Mouse (Mus musculus) liver, embryonic 14.5 days (tissue): ENCODE results near the gene Cux1.

Source experiments
- CTCF ChIP-seq: IDR thresholded peaks from 2 replicates; pipeline ENCODE4 v1.5.1; 2016; ENCODE audit warnings: antibody characterized with exemption, low read depth, control low read depth
- EP300 ChIP-seq: IDR thresholded peaks from 2 replicates; pipeline ENCODE4 v1.6.1; 2016; ENCODE audit warnings: antibody characterized with exemption, low read depth

DNA sequence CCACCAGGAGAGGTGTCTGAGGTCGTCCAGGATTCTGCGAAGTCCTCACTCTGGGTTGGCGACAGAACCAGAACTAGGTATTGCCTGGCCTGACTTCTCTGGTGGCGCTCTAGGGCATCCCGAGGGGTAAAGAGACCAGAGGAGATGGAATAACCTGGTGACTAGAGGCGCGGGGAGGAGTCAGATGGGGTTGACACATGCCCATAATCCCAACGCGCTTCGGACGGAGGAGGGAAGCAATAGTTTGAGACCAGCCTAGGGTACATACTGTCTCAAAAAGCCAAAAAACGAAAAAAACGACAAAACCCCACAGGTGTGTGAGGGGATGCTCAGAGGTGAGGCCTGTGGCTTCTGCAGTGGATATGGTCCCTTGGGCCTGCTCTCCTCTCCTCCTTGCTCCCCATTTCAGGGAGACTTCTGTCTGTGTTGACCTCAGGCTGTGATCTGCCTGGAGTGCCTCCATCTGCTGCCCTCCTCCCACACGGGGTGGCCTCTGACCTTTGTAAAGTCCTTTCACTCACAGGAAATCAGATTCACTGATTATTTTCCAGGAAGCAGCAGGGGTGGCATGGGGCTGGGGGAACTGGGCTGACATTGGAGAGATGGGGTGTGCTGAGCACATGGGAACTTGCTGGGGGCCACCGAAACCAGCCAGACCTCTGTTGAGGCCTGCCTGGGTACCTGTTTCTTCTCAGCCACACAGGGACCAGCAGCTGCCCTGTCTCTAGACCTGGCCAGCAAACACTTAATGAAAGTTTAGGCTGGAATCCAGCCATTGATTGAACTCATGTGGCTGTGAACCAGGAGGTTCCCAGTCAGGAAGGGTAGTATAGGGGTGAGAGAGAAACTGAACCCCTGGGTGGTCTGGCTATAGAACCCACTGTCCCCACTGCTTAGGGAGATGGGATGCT is 321.5 kb downstream of the Cux1 start:
- TF ChIP-seq CTCF (no peak), EP300 (no peak)
